Mouse (Mus musculus): ENCODE data around the gene Enc1. TPM values are rescaled to one million over a fixed set of nuclear protein-coding genes. Genes with fewer than 3 reads are reported as not detected.

Enc1 gene
- total and polyA plus RNA-seq, 3 experiments: 3.7 to 7.0 (median 6.4) TPM

DNA sequence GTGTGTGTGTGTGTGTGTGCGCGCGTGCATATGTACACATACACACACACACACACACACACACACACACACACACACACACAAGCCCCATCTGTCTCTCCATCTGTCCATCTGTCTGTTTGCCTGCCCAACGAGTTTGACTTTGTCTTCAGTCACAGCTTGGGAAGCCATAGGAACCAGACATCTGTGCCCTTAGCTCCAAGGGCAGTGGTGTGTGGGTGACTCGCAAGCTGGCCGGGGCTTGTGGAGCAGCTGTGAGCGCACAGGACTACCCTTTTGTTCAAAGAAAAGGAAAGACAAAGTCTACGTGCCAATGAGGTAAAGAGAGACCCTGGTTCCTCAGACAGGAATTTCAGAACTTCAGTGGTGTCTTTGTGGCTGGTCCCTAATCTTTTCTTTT, 51.1 kb downstream of the Enc1 start:
- in situ Hi-C loops (cut with MboI; ENCODE audit: low pct_ligation_motif_present, low pct_unique_long_range_greater_than_20kb, low sequenced_read_pairs): no loop called here
- H3K36me3 ChIP-seq (replicated peaks in 1 of 2; ENCODE audit: control insufficient read depth in 1 of 2, insufficient read depth in 1 of 2, low read length in 1 of 2): no peaks in the 10 kb centered on the region

DNA sequence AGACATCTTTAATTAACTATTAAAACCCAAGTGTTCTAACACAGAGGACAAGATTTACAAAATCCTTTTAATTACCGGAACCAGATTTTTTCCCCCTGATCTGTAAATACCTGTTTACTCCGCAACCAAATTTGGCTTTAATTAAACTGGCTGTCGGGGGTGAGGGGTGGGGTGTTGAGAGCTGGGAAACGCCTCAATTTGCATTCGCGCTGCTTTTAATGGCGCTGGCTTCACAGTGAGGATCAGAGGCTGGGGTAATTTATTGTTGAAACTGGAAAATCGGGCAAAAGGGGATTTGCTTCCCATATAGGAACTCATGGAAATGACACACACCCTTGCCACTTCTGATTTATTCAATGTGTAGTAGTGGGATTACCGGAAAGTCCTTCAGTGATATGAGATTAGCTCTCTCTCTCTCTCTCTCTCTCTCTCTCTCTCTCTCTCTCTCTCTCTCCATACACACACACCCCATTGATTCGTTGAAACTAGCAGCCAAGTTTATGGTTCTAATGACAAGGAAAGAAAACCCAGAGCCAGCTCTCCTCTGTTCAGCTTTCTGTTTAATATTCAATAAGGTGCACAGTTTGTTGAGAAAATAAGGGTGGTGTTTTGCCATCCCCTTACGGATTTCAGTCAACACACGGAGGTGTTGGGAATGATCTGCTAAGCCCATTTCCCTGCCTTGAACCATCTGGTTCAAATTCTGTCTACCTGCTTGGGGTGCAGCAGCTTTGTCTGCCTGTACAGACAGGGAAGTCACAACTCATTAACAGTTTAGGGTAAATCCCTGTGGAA, 51.7 kb downstream of the Enc1 start:
- H3K9ac ChIP-seq (ENCODE audit: insufficient read depth, low read depth): no peak overlapping the region
- no peak overlapping the region for H3K4me2 ChIP-seq (ENCODE audit: insufficient read depth, low read depth, poor library complexity, severe bottlenecking)

More for the DNA sequence above, 51.1 kb downstream of the Enc1 start:
- Histone ChIP-seq H3K4me3 (replicated peaks in 1 of 3; ENCODE audit: low read depth in 2 of 3, low read length in 2 of 3, poor library complexity in 1 of 3) (no peak overlapping the region), H3K27me3 (replicated peaks) (no peaks in the 10 kb centered on the region), H3K9ac (ENCODE audit: insufficient read depth, low read depth) (no peak overlapping the region), H3K79me2 (replicated peaks; ENCODE audit: control insufficient read depth, extremely low read depth, insufficient read depth, poor library complexity, severe bottlenecking) (no peaks in the 10 kb centered on the region), H3K9me3 (replicated peaks; ENCODE audit: low read length) (peaks cover 3% of the 10 kb centered on the region), H3K27ac (ENCODE audit: insufficient read depth, low read depth) (no peak overlapping the region), H3K4me1 (ENCODE audit: control insufficient read depth in 1 of 2, insufficient read depth in 2 of 2) (peaks cover 0 to 14% of the 10 kb centered on the region in 2 experiments; a peak in 2 of 4 replicates), H3K4me2 (ENCODE audit: insufficient read depth, low read depth, poor library complexity, severe bottlenecking) (no peak overlapping the region)
- no peak for TF ChIP-seq MEF2A (IDR thresholded peaks at IDR 0.05; ENCODE audit: borderline replicate concordance, low read depth, low read length)
- no peak for TF ChIP-seq RCOR1 (conservative IDR thresholded peaks at IDR 0.05; ENCODE audit: low read depth, low read length)
- no peak for TF ChIP-seq CHD1 (IDR thresholded peaks at IDR 0.05; ENCODE audit: low read depth, low read length)
- TF ChIP-seq E2F4 (IDR thresholded peaks at IDR 0.05; ENCODE audit: insufficient replicate concordance, low read depth, low read length): no peak
- TF ChIP-seq BHLHE40 (IDR thresholded peaks at IDR 0.05; ENCODE audit: low read depth, low read length): no peak
- TF ChIP-seq POLR2A (IDR thresholded peaks at IDR 0.05; ENCODE audit: low read depth, low read length): no peak
- TF ChIP-seq ETS1 (conservative IDR thresholded peaks at IDR 0.05; ENCODE audit: low read depth, low read length): no peak
- DNase-seq (ENCODE audit: extremely low read depth): no peak
- dilution Hi-C loops (cut with MboI; ENCODE audit: extremely low pct_ligation_motif_present, extremely low pct_unique_long_range_greater_than_20kb, low sequenced_read_pairs): no loop called here

More for the DNA sequence above, 51.7 kb downstream of the Enc1 start:
- H3K4me3 ChIP-seq (replicated peaks in 1 of 3; ENCODE audit: low read depth in 2 of 3, low read length in 2 of 3, poor library complexity in 1 of 3): no peak overlapping the region
- in situ Hi-C loops (cut with MboI; ENCODE audit: low pct_ligation_motif_present, low pct_unique_long_range_greater_than_20kb, low sequenced_read_pairs): no loop called here
- H3K9me3 ChIP-seq (replicated peaks; ENCODE audit: low read length): peaks cover 3% of the 10 kb centered on the region
- H3K27ac ChIP-seq (ENCODE audit: insufficient read depth, low read depth): no peak overlapping the region
- H3K79me2 ChIP-seq (replicated peaks; ENCODE audit: control insufficient read depth, extremely low read depth, insufficient read depth, poor library complexity, severe bottlenecking): no peaks in the 10 kb centered on the region
- no peaks in the 10 kb centered on the region for H3K36me3 ChIP-seq (replicated peaks in 1 of 2; ENCODE audit: control insufficient read depth in 1 of 2, insufficient read depth in 1 of 2, low read length in 1 of 2)
- H3K27me3 ChIP-seq (replicated peaks): no peaks in the 10 kb centered on the region
- TF ChIP-seq NRF1 (IDR thresholded peaks at IDR 0.05; ENCODE audit: low read depth, low read length) (no peak), TCF12 (IDR thresholded peaks at IDR 0.05; ENCODE audit: low read depth, low read length) (no peak), ZMIZ1 (IDR thresholded peaks at IDR 0.05; ENCODE audit: low read depth, low read length) (no peak), MAX (IDR thresholded peaks at IDR 0.05; ENCODE audit: low read length) (no peak), JUN (IDR thresholded peaks at IDR 0.05; ENCODE audit: insufficient read depth, low read depth, low read length) (no peak), POLR2AphosphoS2 (IDR thresholded peaks at IDR 0.05; ENCODE audit: low read depth, low read length) (no peak), MYC (IDR thresholded peaks at IDR 0.05; ENCODE audit: low read depth, low read length) (no peak), RCOR1 (conservative IDR thresholded peaks at IDR 0.05; ENCODE audit: low read depth, low read length) (no peak), RAD21 (IDR thresholded peaks at IDR 0.05; ENCODE audit: low read depth, low read length) (no peak), TBP (conservative IDR thresholded peaks at IDR 0.05; ENCODE audit: low read depth, low read length) (no peak), GABPA (IDR thresholded peaks at IDR 0.05; ENCODE audit: insufficient replicate concordance, low read depth, low read length) (no peak), KAT2A (IDR thresholded peaks at IDR 0.05; ENCODE audit: insufficient replicate concordance, low read length) (no peak), SIN3A (IDR thresholded peaks at IDR 0.05; ENCODE audit: low read length) (no peak), USF2 (conservative IDR thresholded peaks at IDR 0.05; ENCODE audit: low read depth, low read length) (no peak), ZKSCAN1 (IDR thresholded peaks at IDR 0.05; ENCODE audit: borderline replicate concordance, low read depth, low read length) (no peak), E2F4 (IDR thresholded peaks at IDR 0.05; ENCODE audit: insufficient replicate concordance, low read depth, low read length) (no peak), PAX5 (IDR thresholded peaks at IDR 0.05; ENCODE audit: low read length) (no peak), ELF1 (IDR thresholded peaks at IDR 0.05; ENCODE audit: low read depth, low read length) (no peak), USF1 (IDR thresholded peaks at IDR 0.05; ENCODE audit: low read depth, low read length) (no peak)
- no peak for DNase-seq (ENCODE audit: extremely low read depth)
- peaks cover 0 to 14% of the 10 kb centered on the region in 2 experiments; a peak in 2 of 4 replicates for H3K4me1 ChIP-seq (ENCODE audit: control insufficient read depth in 1 of 2, insufficient read depth in 2 of 2)
- dilution Hi-C loops (cut with MboI; ENCODE audit: extremely low pct_ligation_motif_present, extremely low pct_unique_long_range_greater_than_20kb, low sequenced_read_pairs): no loop called here

All from CH12.LX (cell line).